Mouse (Mus musculus): ENCODE results near the gene Olfr1176. TPM values are rescaled to one million over a fixed set of nuclear protein-coding genes. Genes with fewer than 3 reads are reported as not detected.

The Olfr1176 gene
- total RNA-seq (2022): not detected

GRCm38 (mm10) chr2:88336421-88336820 is at the start of gene Olfr1176:
TSS of gene Olfr1176 (plus strand) at chr2:88336721.
- DNase-seq: no peak

GRCm38 (mm10) chr2:88315035-88315434 is 21.5 kb upstream of the Olfr1176 start, which contains the start of gene Olfr1174-ps:
TSS of gene Olfr1174-ps (minus strand) at chr2:88315135.
- no peak for DNase-seq

- no peak for DNase-seq
Observed at GRCm38 (mm10) chr2:88327115-88327514, 9.4 kb upstream of the Olfr1176 start, which contains the start of gene Olfr1175-ps. TSS of gene Olfr1175-ps (minus strand) at chr2:88327215.

- DNase-seq: no peak
Observed at GRCm38 (mm10) chr2:88346392-88346791, 9.9 kb downstream of the Olfr1176 start, which contains the start of gene Olfr1177-ps. TSS of gene Olfr1177-ps (minus strand) at chr2:88346492.

DNA sequence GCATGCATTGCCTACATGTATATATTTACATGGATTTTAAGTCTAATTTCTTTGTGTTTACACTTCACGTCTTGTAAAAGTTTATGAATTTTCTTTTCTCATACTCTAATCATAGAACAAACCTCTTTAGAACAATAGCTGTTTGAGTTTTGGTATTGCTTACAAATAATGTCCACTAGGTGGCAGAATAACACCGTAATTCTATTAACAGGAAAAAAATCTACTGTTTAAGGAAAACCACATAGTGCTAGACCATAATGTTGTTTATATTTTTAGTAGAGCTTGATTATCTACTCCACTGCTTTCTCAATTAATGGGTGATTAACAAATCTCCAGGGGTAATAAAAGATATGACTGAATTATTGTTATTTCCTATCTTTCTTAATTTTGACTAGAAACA is 19.8 kb downstream of the Olfr1176 start:
- DNase-seq: no peak

GRCm38 (mm10) chr2:88386762-88387161 is 50.2 kb downstream of the Olfr1176 start, which contains the start of gene Olfr1178:
TSS of gene Olfr1178 (plus strand) at chr2:88387062.
- DNase-seq: no peak

Other genes starting within 250 kb of the Olfr1176 start
- not detected for gene Olfr1164, start 242.8 kb upstream of the Olfr1176 start, total RNA-seq (2022)
- not detected for gene Olfr1166, start 208.4 kb upstream of the Olfr1176 start, total RNA-seq (2022)
- not detected for gene Olfr1167, start 181.5 kb upstream of the Olfr1176 start, total RNA-seq (2022)
- not detected for gene Olfr1168, start 154.8 kb upstream of the Olfr1176 start, total RNA-seq (2022)
- not detected for gene Olfr1170, start 108.4 kb upstream of the Olfr1176 start, total RNA-seq (2022)
- not detected for gene Olfr1173, start 56.8 kb upstream of the Olfr1176 start, total RNA-seq (2022)
- not detected for gene Olfr1174-ps, start 21.6 kb upstream of the Olfr1176 start, total RNA-seq (2022)
- under 1 TPM in 1 of 4 experiments, not detected in 3; 0.06 TPM for gene Olfr1175-ps, start 9.5 kb upstream of the Olfr1176 start, total RNA-seq (2022)
- gene Olfr1177-ps, start 9.8 kb downstream of the Olfr1176 start, total RNA-seq (2022): not detected
- gene Olfr1178, start 50.3 kb downstream of the Olfr1176 start, total RNA-seq (2022): not detected
- not detected for gene Olfr1179, start 69.7 kb downstream of the Olfr1176 start, total RNA-seq (2022)
- not detected for gene Olfr1180, start 82.4 kb downstream of the Olfr1176 start, total RNA-seq (2022)
- not detected for gene Olfr1181, start 89.5 kb downstream of the Olfr1176 start, total RNA-seq (2022)
- not detected for gene Gm13757, start 112.4 kb downstream of the Olfr1176 start, total RNA-seq (2022)
- not detected for gene Olfr1183, start 118.1 kb downstream of the Olfr1176 start, total RNA-seq (2022)
- gene Olfr1184, start 146.9 kb downstream of the Olfr1176 start, total RNA-seq (2022): not detected
- not detected for gene Olfr1185-ps1, start 156.6 kb downstream of the Olfr1176 start, total RNA-seq (2022)
- not detected for gene Olfr1186, start 181.8 kb downstream of the Olfr1176 start, total RNA-seq (2022)
- not detected for gene Olfr1188, start 220.2 kb downstream of the Olfr1176 start, total RNA-seq (2022)
- not detected for gene Olfr1189, start 249.7 kb downstream of the Olfr1176 start, total RNA-seq (2022)